Mouse (Mus musculus) ES-E14 (cell line): ENCODE measurements around the gene Pla2g4d. TPM values are rescaled to one million over a fixed set of nuclear protein-coding genes. Genes with fewer than 3 reads are reported as not detected.
A peak's percentile ranks its signal among the peaks of the same experiment; 100 is the strongest.

ENCODE experiments used
- DNase-seq: peaks from one replicate; pipeline ENCODE4 v3.0.0-alpha.2; 2013; ENCODE audit warnings: low read depth, low spot score
- H3K27ac ChIP-seq: 2 replicates; pipeline ENCODE4 v1.5.1; 2012; ENCODE audit warnings: low read depth, mild to moderate bottlenecking, low read length, moderate library complexity, mixed read lengths; ENCODE audit not compliant: poor library complexity, insufficient read depth, severe bottlenecking
- H3K36me3 ChIP-seq: 2 replicates; pipeline ENCODE4 v1.6.1; 2012; ENCODE audit warnings: mild to moderate bottlenecking, low read length, moderate library complexity, mixed read lengths; ENCODE audit not compliant: control insufficient read depth, poor library complexity, insufficient read depth, severe bottlenecking
- H3K4me1 ChIP-seq, 2 experiments: fragments of 150-350 bp in 1 of 2; sonication (generic) in 1 of 2; 2 replicates each; pipeline ENCODE4 v1.6.1; 2012; ENCODE audit warnings: low read length in 2 of 2, mild to moderate bottlenecking in 1 of 2, mixed read lengths in 1 of 2; ENCODE audit not compliant: control insufficient read depth in 2 of 2, insufficient read depth in 2 of 2, poor library complexity in 1 of 2
- H3K4me3 ChIP-seq, 2 experiments: fragments of 150-350 bp in 1 of 2; sonication (generic) in 1 of 2; 2 replicates each; pipeline ENCODE4 v1.5.1; 2012; ENCODE audit warnings: low read length in 2 of 2, low read depth in 1 of 2, mild to moderate bottlenecking in 1 of 2, mixed read lengths in 1 of 2; ENCODE audit not compliant: insufficient read depth in 1 of 2, poor library complexity in 1 of 2, severe bottlenecking in 1 of 2
- H3K9ac ChIP-seq: 2 replicates; pipeline ENCODE4 v1.6.1; 2012; ENCODE audit warnings: low read depth, mild to moderate bottlenecking, low read length, mixed read lengths; ENCODE audit not compliant: poor library complexity, insufficient read depth, severe bottlenecking
- H3K9me3 ChIP-seq: fragments of 150-350 bp; sonication (generic); 2 replicates; pipeline ENCODE4 v1.6.1; 2012; ENCODE audit warnings: low read depth, mild to moderate bottlenecking, low read length; ENCODE audit not compliant: control insufficient read depth, insufficient read depth
- CHD2 ChIP-seq: IDR thresholded peaks from 2 replicates; pipeline ENCODE4 v1.6.1; 2014; ENCODE audit warnings: mild to moderate bottlenecking, low read depth, low read length, inconsistent platforms
- HCFC1 ChIP-seq: IDR thresholded peaks from 2 replicates; pipeline ENCODE4 v1.6.1; 2012; ENCODE audit warnings: low read length, inconsistent platforms, borderline replicate concordance; ENCODE audit not compliant: insufficient read depth
- MAFK ChIP-seq: IDR thresholded peaks from 2 replicates; pipeline ENCODE4 v1.6.1; 2014; ENCODE audit warnings: mild to moderate bottlenecking, low read depth, low read length, inconsistent platforms; ENCODE audit not compliant: insufficient read depth
- ZC3H11A ChIP-seq: IDR thresholded peaks from 2 replicates; pipeline ENCODE4 v1.6.1; 2012; ENCODE audit warnings: low read depth, mild to moderate bottlenecking, inconsistent platforms, low read length, borderline replicate concordance
- ZNF384 ChIP-seq: IDR thresholded peaks from 2 replicates; pipeline ENCODE4 v1.6.1; 2012; ENCODE audit warnings: low read depth, low read length, inconsistent platforms
- in situ Hi-C, 2 experiments: fragments of 600-800 bp; cut with MboI; formaldehyde crosslinking; loops; one replicate each; pipeline ENCODE4 v1.15.1; 2025; ENCODE audit warnings: low sequenced_read_pairs in 2 of 2, inconsistent platforms in 1 of 2; ENCODE audit not compliant: unreplicated experiment in 2 of 2
- total RNA-seq: library from RNA; depleted of rRNA; stranded (reverse); fragments of 300-350 nt; gene quantifications from 2 replicates; pipeline ENCODE4 v1.2.3, GENCODE M21; 2012

Pla2g4d gene
- total RNA-seq, 1 experiment, result not detected

GRCm38 (mm10) chr2:120261346-120261745 is 27.7 kb downstream of the Pla2g4d start:
- no peak for TF ChIP-seq MAFK
- no peak for TF ChIP-seq HCFC1
- no peak for TF ChIP-seq ZNF384
- no peak for TF ChIP-seq ZC3H11A
- peaks cover 1 to 3% of the 10 kb centered on the region in 2 experiments; a peak in 1 of 4 replicates for H3K4me1 ChIP-seq
- DNase-seq, result no peak
- in situ Hi-C loops, result no loop called here
- H3K27ac ChIP-seq, result no peak overlapping the region
- no peak overlapping the region for H3K9ac ChIP-seq
- H3K9me3 ChIP-seq, result no peaks in the 10 kb centered on the region
- H3K36me3 ChIP-seq, result no peaks in the 10 kb centered on the region
- H3K4me3 ChIP-seq, result no peak overlapping the region

GRCm38 (mm10) chr2:120256259-120256658 is 32.7 kb downstream of the Pla2g4d start:
- in situ Hi-C loops, result no loop called here
- no peak for TF ChIP-seq ZC3H11A
- TF ChIP-seq MAFK, result no peak
- no peak for TF ChIP-seq CHD2
- no peak for TF ChIP-seq HCFC1
- no peak for TF ChIP-seq ZNF384

GRCm38 (mm10) chr2:120252644-120253043 is 36.4 kb downstream of the Pla2g4d start:
- TF ChIP-seq ZC3H11A (no peak), CHD2 (no peak), HCFC1 (no peak), ZNF384 (no peak), MAFK (no peak)
- Histone ChIP-seq H3K4me1 (no peaks in the 10 kb centered on the region), H3K9ac (no peak overlapping the region), H3K27ac (no peak overlapping the region), H3K9me3 (no peaks in the 10 kb centered on the region), H3K4me3 (no peak overlapping the region), H3K36me3 (no peaks in the 10 kb centered on the region)
- in situ Hi-C loops, result no loop called here
- DNase-seq, result no peak

More at GRCm38 (mm10) chr2:120256259-120256658, 32.7 kb downstream of the Pla2g4d start:
- no peak overlapping the region for H3K27ac ChIP-seq
- H3K36me3 ChIP-seq, result no peaks in the 10 kb centered on the region
- H3K4me1 ChIP-seq, result peaks cover 0 to 1% of the 10 kb centered on the region in 2 experiments; a peak in 1 of 4 replicates
- no peak for DNase-seq
- H3K9ac ChIP-seq, result no peak overlapping the region
- no peaks in the 10 kb centered on the region for H3K9me3 ChIP-seq
- H3K4me3 ChIP-seq, result no peak overlapping the region

- Histone ChIP-seq H3K4me3 (0 out of 4 replicates have a peak overlapping the region, but pooled peaks of 1 of the 2 experiments have one; percentile 24), H3K9me3 (no peaks in the 10 kb centered on the region), H3K36me3 (no peaks in the 10 kb centered on the region), H3K4me1 (peaks cover 4 to 13% of the 10 kb centered on the region in 2 experiments; a peak in 3 of 4 replicates), H3K27ac (no peak overlapping the region), H3K9ac (no peak overlapping the region)
- TF ChIP-seq CHD2 (no peak), ZNF384 (no peak), HCFC1 (no peak), MAFK (no peak), ZC3H11A (no peak)
- in situ Hi-C loops, result no loop called here
- no peak for DNase-seq
Observed at GRCm38 (mm10) chr2:120245421-120246016, 43.5 kb downstream of the Pla2g4d start.
